Mouse (Mus musculus) small intestine, adult 2 months (tissue): ENCODE measurements around the gene Taar7b.
A peak's percentile ranks its signal among the peaks of the same experiment; 100 is the strongest.

Experiments used
- CTCF ChIP-seq: fragments of 200-500 bp; IDR thresholded peaks from 2 replicates; pipeline ENCODE4 v1.5.1; 2012; ENCODE audit warnings: low read depth, mild to moderate bottlenecking, control low read depth, inconsistent platforms, low read length, moderate library complexity, mixed read lengths; ENCODE audit not compliant: insufficient replicate concordance, insufficient read length; ENCODE audit errors: extremely low read depth
- POLR2A ChIP-seq: fragments of 200-500 bp; IDR thresholded peaks from 2 replicates; pipeline ENCODE4 v1.6.1; 2012; ENCODE audit warnings: low read depth, mild to moderate bottlenecking, control low read depth, inconsistent platforms, low read length, moderate library complexity

- peak; percentile 85; the same call in 1 of the 2 replicates for TF ChIP-seq CTCF
- no peak for TF ChIP-seq POLR2A
Measured at GRCm38 (mm10) chr10:23978901-23979705, 20.6 kb upstream of the Taar7b start.
